Mouse (Mus musculus): ENCODE data around the gene Xpo4. TPM values are rescaled to one million over a fixed set of nuclear protein-coding genes. Genes with fewer than 3 reads are reported as not detected.
A peak's percentile ranks its signal among the peaks of the same experiment; 100 is the strongest.

Xpo4 gene
- polyA plus RNA-seq, 1 experiment from 2014 or later, result 16.5 TPM

GRCm38 (mm10) chr14:57591830-57592229, 73.4 kb downstream of the Xpo4 start:
- H3K36me3 ChIP-seq, result peaks cover 73% of the 10 kb centered on the region
- no peaks in the 10 kb centered on the region for H3K4me1 ChIP-seq (replicated peaks)
- 95% methylated on average over 3 of the region's 3 CpGs for WGBS
- no peaks in the 10 kb centered on the region for H3K9me3 ChIP-seq
- no peak overlapping the region for H3K4me2 ChIP-seq (replicated peaks)
- no peak overlapping the region for H3K4me3 ChIP-seq (replicated peaks)
- no peak overlapping the region for H3K27ac ChIP-seq
- no peak overlapping the region for H3K9ac ChIP-seq (replicated peaks)
- no peak for ATAC-seq
- no peaks in the 10 kb centered on the region for H3K27me3 ChIP-seq

DNA sequence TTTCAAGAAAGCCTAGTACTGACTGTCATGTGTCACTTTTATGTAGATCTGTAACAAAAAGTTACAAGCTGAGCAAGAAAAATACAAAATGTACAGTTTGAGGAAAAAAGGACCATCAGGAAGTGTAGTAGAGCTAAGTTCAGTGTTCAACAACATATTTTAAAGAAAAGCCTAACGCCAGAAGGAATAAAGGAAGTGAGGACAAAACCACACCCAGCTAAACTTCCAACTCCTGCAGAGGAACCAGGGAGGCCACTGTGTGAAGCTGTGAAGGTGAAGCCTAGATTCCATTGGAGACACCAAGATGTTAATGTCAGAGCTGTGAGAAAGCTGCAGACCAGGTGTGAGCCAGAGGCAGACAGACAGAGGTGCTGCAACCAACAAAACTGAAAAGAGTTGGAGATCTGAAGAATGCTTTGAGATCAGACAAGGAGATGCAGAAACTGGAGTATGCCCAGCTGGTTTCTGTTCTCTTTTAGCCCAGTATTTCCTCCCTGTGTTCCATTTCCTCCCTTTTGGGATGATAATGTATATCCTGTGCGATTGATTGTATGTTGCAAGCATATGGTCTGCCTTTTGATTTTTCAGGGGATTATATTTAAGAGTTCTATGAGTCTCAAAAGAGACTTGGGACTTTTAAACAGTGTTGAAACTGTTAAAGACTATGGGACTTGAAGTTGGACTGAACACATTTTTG, 88.7 kb downstream of the Xpo4 start:
- Histone ChIP-seq H3K27me3 (no peaks in the 10 kb centered on the region), H3K4me2 (replicated peaks) (no peak overlapping the region), H3K4me3 (replicated peaks) (no peak overlapping the region), H3K36me3 (peaks cover 14% of the 10 kb centered on the region), H3K27ac (no peak overlapping the region), H3K9me3 (no peaks in the 10 kb centered on the region), H3K4me1 (replicated peaks) (no peaks in the 10 kb centered on the region), H3K9ac (replicated peaks) (no peak overlapping the region)
- 96% methylated on average over 2 of the region's 2 CpGs for WGBS
- no peak for ATAC-seq

GRCm38 (mm10) chr14:57574792-57575587, 90.2 kb downstream of the Xpo4 start:
- Histone ChIP-seq H3K4me1 (replicated peaks) (peaks cover 6% of the 10 kb centered on the region), H3K4me3 (replicated peaks) (no peak overlapping the region), H3K27me3 (no peaks in the 10 kb centered on the region), H3K36me3 (peaks cover 8% of the 10 kb centered on the region), H3K4me2 (replicated peaks) (no peak overlapping the region), H3K27ac (no peak overlapping the region), H3K9ac (replicated peaks) (no peak overlapping the region), H3K9me3 (no peaks in the 10 kb centered on the region)
- WGBS, result 91% methylated on average over 6 of the region's 6 CpGs
- ATAC-seq, result no peak

DNA sequence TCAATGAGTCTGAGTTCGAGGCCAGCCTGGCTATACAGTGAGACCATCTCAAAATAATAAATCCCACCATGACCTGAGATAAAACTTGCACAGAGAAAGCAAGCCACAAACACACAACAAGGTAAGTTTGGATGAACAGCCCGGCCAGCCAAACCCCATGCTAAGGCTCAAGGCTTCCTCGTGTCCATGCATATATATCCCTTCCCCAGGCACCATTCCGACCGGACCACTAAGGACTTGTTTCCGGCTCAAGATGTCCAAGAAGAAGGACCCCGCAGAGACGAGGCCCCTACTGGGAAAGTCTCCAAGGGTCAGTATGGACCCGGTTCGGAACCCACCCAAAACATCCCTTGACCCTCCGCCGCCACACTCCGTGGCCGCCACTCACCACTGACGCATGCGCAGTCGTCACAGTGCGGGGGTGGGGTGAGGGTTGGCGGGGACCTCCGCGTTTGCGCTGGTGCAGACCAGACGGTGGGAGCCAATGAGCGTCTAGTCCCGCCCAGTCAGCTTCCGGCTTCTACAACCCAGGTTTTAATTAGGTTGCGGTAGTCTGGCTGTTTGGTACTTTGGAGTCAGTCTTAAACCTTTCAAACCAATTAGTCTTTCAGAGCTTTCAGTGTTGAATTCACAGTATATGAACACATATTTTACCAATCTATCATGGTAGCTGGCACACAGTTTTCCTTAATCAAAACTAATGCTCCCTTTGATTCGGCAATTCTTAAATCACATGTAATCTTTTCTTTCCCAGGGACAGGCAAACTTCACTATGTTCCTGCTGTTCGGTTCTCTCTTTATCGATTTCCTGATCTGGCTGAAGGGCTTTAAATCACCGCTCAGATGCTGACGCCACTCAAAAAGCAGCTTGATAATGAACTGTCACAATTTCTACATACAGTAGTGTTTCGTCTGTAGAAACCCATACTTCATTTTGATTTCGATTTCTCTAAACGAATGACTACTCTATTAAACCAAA, 93.8 kb downstream of the Xpo4 start, which contains the start of gene Eef1akmt1:
Eef1akmt1 (minus strand) TSS at position 458 of the 979 bp plus-strand sequence.
- H3K9me3 ChIP-seq, result no peaks in the 10 kb centered on the region
- H3K27ac ChIP-seq, result peak within 1 kb of the TSS; percentile 69; the same call in 1 of the 2 replicates
- H3K4me2 ChIP-seq (replicated peaks), result peak within 1 kb of the TSS; percentile 63
- peak within 1 kb of the TSS; percentile 50 for H3K4me3 ChIP-seq (replicated peaks)
- peak within 1 kb of the TSS; percentile 73 for H3K9ac ChIP-seq (replicated peaks)
- H3K4me1 ChIP-seq (replicated peaks), result peaks cover 6% of the 10 kb centered on the region
- 0 out of 2 replicates have a peak, but pooled peaks cover under 1% of the 10 kb centered on the region for H3K36me3 ChIP-seq
- WGBS, result 10% methylated on average over 35 of the region's 35 CpGs
- H3K27me3 ChIP-seq, result no peaks in the 10 kb centered on the region
- peak; percentile 100 for ATAC-seq

DNA sequence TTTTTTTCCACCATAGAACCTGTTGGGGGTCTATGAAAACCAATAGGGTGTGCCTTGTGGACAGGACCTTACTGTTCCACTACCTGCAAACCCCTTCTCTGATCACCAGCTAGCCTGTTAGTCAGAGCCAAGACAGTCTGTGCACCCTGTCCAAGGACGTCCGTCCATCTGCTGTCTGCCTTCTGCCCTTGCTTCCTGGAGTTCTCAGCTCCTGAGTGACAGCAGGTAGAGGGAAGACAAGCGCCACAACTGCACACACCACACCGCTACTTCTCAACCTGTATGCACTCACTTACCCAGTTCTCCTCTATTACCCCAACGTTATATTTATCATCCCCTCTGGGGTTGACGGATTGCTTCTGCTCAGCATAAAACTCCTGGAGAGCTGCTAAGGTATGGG, 99.6 kb downstream of the Xpo4 start:
- 95% methylated on average over 6 of the region's 6 CpGs for WGBS
- H3K4me1 ChIP-seq (replicated peaks), result peaks cover 2% of the 10 kb centered on the region
- H3K9ac ChIP-seq (replicated peaks), result no peak overlapping the region
- no peak for ATAC-seq
- H3K4me2 ChIP-seq (replicated peaks), result no peak overlapping the region
- no peaks in the 10 kb centered on the region for H3K9me3 ChIP-seq
- no peak overlapping the region for H3K27ac ChIP-seq
- H3K36me3 ChIP-seq, result no peaks in the 10 kb centered on the region
- no peak overlapping the region for H3K4me3 ChIP-seq (replicated peaks)
- H3K27me3 ChIP-seq, result no peaks in the 10 kb centered on the region

DNA sequence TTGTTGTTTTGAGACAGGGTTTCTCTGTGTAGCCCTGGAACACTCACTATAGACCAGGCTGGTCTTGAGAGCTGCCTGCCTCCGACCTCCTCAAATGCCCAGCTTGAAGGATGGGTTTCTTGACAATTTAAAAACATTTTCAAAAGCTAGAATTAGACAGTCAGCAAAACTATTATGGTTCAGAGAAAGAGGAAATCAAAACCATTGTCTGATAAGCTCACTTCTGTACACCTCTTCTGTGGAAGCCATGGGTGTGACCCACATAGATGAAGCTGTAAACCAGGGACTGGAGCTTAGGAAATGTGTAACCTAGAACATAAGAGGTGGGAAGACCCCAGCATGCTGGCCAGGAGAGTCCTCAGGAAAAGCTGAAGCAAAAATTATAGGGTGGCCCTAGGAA, 108.3 kb downstream of the Xpo4 start:
- Histone ChIP-seq H3K36me3 (peaks cover 5% of the 10 kb centered on the region; the same call in 1 of the 2 replicates), H3K9ac (replicated peaks) (no peak overlapping the region), H3K4me1 (replicated peaks) (no peaks in the 10 kb centered on the region), H3K4me3 (replicated peaks) (no peak overlapping the region), H3K27me3 (no peaks in the 10 kb centered on the region), H3K27ac (no peak overlapping the region), H3K4me2 (replicated peaks) (no peak overlapping the region), H3K9me3 (no peaks in the 10 kb centered on the region)
- 88% methylated on average over 1 of the region's 1 CpGs for WGBS
- no peak for ATAC-seq

DNA sequence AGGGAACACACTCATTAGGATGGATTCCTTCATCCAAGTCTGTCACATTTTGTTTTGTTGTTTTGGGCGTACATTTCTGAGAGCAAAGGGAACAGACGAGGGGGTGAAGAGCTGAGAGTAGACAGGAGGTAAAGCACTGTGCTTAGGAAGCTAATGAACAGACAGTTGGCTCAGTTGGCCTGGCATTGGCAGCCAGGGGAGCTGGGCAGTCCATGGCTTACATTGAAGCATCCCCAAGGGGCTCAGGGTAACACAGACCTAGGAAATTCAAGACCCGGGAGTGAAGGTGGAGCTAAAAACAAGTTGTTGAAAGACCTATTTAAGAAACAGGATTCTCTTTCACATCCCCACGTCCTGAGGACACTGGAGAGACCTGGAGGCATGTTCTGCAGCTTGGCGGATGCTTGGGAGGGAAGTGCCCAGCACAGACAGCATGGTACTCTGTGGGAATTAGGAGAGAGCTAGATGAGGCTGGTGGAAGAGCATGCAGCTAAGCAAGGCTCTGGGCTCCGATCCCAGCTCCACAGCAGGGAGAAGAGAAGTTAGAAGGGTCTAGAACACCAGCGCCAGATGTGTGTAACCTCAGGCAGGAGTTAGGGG, 109.7 kb downstream of the Xpo4 start:
- H3K9me3 ChIP-seq, result no peaks in the 10 kb centered on the region
- H3K4me2 ChIP-seq (replicated peaks), result no peak overlapping the region
- peaks cover 5% of the 10 kb centered on the region; the same call in 1 of the 2 replicates for H3K36me3 ChIP-seq
- H3K9ac ChIP-seq (replicated peaks), result no peak overlapping the region
- H3K4me1 ChIP-seq (replicated peaks), result no peaks in the 10 kb centered on the region
- 87% methylated on average over 7 of the region's 7 CpGs for WGBS
- H3K4me3 ChIP-seq (replicated peaks), result no peak overlapping the region
- no peaks in the 10 kb centered on the region for H3K27me3 ChIP-seq
- H3K27ac ChIP-seq, result no peak overlapping the region
- no peak for ATAC-seq

DNA sequence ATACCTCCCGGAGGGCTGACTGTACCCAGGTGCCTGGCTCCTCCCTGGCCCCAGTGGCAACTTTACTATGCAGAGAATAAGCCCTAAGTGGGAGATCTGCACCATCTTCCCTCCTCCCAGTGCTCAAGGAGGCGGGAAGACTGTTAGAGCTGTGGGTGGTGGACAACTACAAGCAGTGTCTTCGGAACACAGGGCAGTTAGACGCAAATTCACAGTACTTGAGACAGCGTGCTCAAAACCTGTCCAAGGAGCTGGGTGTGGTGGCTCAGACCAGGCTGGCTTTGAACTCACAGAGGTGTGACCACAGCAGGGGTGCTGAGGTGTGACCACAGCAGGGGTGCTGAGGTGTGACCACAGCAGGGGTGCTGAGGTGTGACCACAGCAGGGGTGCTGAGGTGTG, 110.8 kb downstream of the Xpo4 start:
- H3K9ac ChIP-seq (replicated peaks), result no peak overlapping the region
- peaks cover 14% of the 10 kb centered on the region for H3K36me3 ChIP-seq

DNA sequence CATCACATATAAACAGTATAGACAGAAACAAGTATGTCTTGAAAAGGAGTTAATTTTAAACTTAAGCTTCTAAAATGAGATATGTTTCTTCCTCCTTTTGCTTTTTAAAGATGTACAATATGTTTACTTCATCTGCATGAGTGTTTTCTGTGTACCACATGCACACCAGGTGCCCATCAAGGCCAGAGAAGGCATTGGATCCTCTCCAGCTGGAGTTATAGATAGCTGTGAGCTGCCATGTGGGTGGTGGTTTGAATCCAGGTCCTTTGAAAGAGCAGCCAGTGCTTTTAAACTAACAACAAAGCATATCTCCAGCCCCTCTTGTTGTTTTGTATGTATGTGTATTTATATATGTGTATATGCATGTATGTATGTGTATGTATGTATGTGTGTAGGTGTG, 112.3 kb downstream of the Xpo4 start:
- H3K4me1 ChIP-seq (replicated peaks), result no peaks in the 10 kb centered on the region
- no peak overlapping the region for H3K9ac ChIP-seq (replicated peaks)
- H3K4me2 ChIP-seq (replicated peaks), result no peak overlapping the region
- H3K27ac ChIP-seq, result no peak overlapping the region
- no peaks in the 10 kb centered on the region for H3K9me3 ChIP-seq
- ATAC-seq, result no peak
- H3K4me3 ChIP-seq (replicated peaks), result no peak overlapping the region
- H3K27me3 ChIP-seq, result no peaks in the 10 kb centered on the region
- H3K36me3 ChIP-seq, result peaks cover 24% of the 10 kb centered on the region

More for the DNA sequence above, 110.8 kb downstream of the Xpo4 start:
- WGBS, result 95% methylated on average over 5 of the region's 5 CpGs
- Histone ChIP-seq H3K4me3 (replicated peaks) (no peak overlapping the region), H3K27ac (no peak overlapping the region), H3K4me1 (replicated peaks) (no peaks in the 10 kb centered on the region), H3K27me3 (no peaks in the 10 kb centered on the region), H3K9me3 (no peaks in the 10 kb centered on the region), H3K4me2 (replicated peaks) (no peak overlapping the region)
- no peak for ATAC-seq

GRCm38 (mm10) chr14:57547062-57547461, 118.2 kb downstream of the Xpo4 start:
- Histone ChIP-seq H3K27ac (no peak overlapping the region), H3K36me3 (peaks cover 29% of the 10 kb centered on the region), H3K4me3 (replicated peaks) (no peak overlapping the region), H3K4me2 (replicated peaks) (no peak overlapping the region), H3K9ac (replicated peaks) (no peak overlapping the region), H3K27me3 (peaks cover 5% of the 10 kb centered on the region; the same call in 1 of the 2 replicates), H3K4me1 (replicated peaks) (peaks cover 4% of the 10 kb centered on the region; the same call in 1 of the 2 replicates), H3K9me3 (no peaks in the 10 kb centered on the region)
- WGBS, result 88% methylated on average over 5 of the region's 5 CpGs
- no peak for ATAC-seq

GRCm38 (mm10) chr14:57546557-57547021, 118.6 kb downstream of the Xpo4 start:
- Histone ChIP-seq H3K4me3 (replicated peaks) (no peak overlapping the region), H3K4me2 (replicated peaks) (no peak overlapping the region), H3K9me3 (no peaks in the 10 kb centered on the region), H3K4me1 (replicated peaks) (peaks cover 4% of the 10 kb centered on the region; the same call in 1 of the 2 replicates), H3K27me3 (peaks cover 8% of the 10 kb centered on the region; the same call in 1 of the 2 replicates), H3K9ac (replicated peaks) (no peak overlapping the region), H3K36me3 (peaks cover 29% of the 10 kb centered on the region), H3K27ac (no peak overlapping the region)
- no peak for ATAC-seq
- WGBS, result 35% methylated on average over 13 of the region's 13 CpGs

All from midbrain, embryonic 13.5 days (tissue).